Comparison of ENCODE assay signal across 24 mouse cellular contexts in the genomic region with DNA sequence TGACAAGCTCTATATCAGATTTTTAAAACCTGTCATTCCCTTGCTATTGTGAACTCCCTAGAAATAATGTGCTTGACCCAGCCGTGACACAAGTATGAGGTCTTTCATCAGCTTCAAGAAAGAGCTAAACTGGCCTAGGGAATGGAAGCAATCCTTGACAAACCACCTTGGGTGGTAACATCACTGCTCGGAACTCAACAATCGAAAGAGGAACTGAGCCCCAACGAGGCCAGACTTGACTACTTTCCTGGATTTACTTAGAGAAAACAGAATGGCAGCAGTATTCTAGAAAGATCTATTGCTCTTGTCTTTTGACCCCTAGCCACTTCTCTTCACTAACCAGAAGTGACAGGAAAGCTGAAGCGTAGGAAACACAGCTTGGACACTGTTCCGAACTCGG.
DNase-seq lines count a peak whose midpoint lies in the region; ATAC-seq and TF ChIP-seq lines count a peak whose summit lies in the region.
"Had no signal": no experiment of that assay in that cellular context is flagged by ENCODE, and none has a peak within 500 bp of the region (broad histone marks: within the 10 kb centered on the region; RNA-seq: fewer than 3 reads in every experiment).

No protein-coding gene starts in this region.

- dilution Hi-C loops in CH12.LX (cut with MboI; ENCODE audit: extremely low pct_ligation_motif_present, extremely low pct_unique_long_range_greater_than_20kb, low sequenced_read_pairs), result no loop called here

- H3K36me3 ChIP-seq in hindbrain, embryonic 10.5 days, result peaks cover 6% of the 10 kb centered on the region
- no peaks in the 10 kb centered on the region for H3K36me3 ChIP-seq in hindbrain, embryonic 14.5 days (replicated peaks; ENCODE audit: control insufficient read depth, insufficient read depth)
- no peaks in the 10 kb centered on the region for H3K36me3 ChIP-seq in CH12.LX (replicated peaks in 1 of 2; ENCODE audit: control insufficient read depth in 1 of 2, insufficient read depth in 1 of 2, low read length in 1 of 2)
- H3K36me3 ChIP-seq in limb, embryonic 10.5 days, result no peaks in the 10 kb centered on the region
- no peaks in the 10 kb centered on the region for H3K36me3 ChIP-seq in splenic B cell, adult 2 months (ENCODE audit: control insufficient read depth, insufficient read depth, low read length, poor library complexity, severe bottlenecking)
- no peaks in the 10 kb centered on the region for H3K36me3 ChIP-seq in kidney, embryonic 15.5 days
- H3K36me3 ChIP-seq: forebrain, embryonic 15.5 days; heart, embryonic 10.5 days; heart, embryonic 15.5 days; hindbrain, embryonic 12.5 days; limb, embryonic 12.5 days; liver, embryonic 15.5 days; neural tube, embryonic 12.5 days had no signal

- peak; percentile 91 for TF ChIP-seq EP300 in CH12.LX (IDR thresholded peaks at IDR 0.05; ENCODE audit: low read length)

- 91% methylated on average over 7 of the region's 7 CpGs for WGBS in hindbrain, embryonic 10.5 days
- 89% methylated on average over 7 of the region's 7 CpGs for WGBS in hindbrain, embryonic 14.5 days
- 84% methylated on average over 7 of the region's 7 CpGs for WGBS in limb, embryonic 10.5 days
- 67% methylated on average over 7 of the region's 7 CpGs for WGBS in kidney, embryonic 15.5 days

- peak overlapping the region; percentile 90; the same call in 1 of the 2 replicates for H3K27ac ChIP-seq in hindbrain, embryonic 10.5 days
- H3K27ac ChIP-seq in hindbrain, embryonic 14.5 days, result no peak overlapping the region
- H3K27ac ChIP-seq in CH12.LX (ENCODE audit: insufficient read depth, low read depth), result no peak overlapping the region
- H3K27ac ChIP-seq in limb, embryonic 10.5 days, result peak overlapping the region; percentile 93
- no peak overlapping the region for H3K27ac ChIP-seq in kidney, embryonic 15.5 days
- H3K27ac ChIP-seq: embryonic facial prominence, embryonic 15.5 days; forebrain, embryonic 15.5 days; heart, embryonic 15.5 days; hindbrain, embryonic 12.5 days; limb, embryonic 12.5 days; liver, embryonic 15.5 days; neural tube, embryonic 12.5 days had no signal

- H3K4me1 ChIP-seq in hindbrain, embryonic 10.5 days (replicated peaks), result peaks cover 34% of the 10 kb centered on the region
- 0 out of 2 replicates have a peak, but pooled peaks cover 7% of the 10 kb centered on the region for H3K4me1 ChIP-seq in hindbrain, embryonic 14.5 days (replicated peaks; ENCODE audit: control insufficient read depth, insufficient read depth, low read length)
- peaks cover 8 to 34% of the 10 kb centered on the region in 2 experiments for H3K4me1 ChIP-seq in CH12.LX (ENCODE audit: control insufficient read depth in 1 of 2, insufficient read depth in 2 of 2)
- H3K4me1 ChIP-seq in limb, embryonic 10.5 days, result peaks cover 24% of the 10 kb centered on the region
- H3K4me1 ChIP-seq in kidney, embryonic 15.5 days, result peaks cover 19% of the 10 kb centered on the region

- DNase-seq in hindbrain, embryonic 10.5 days (ENCODE audit: low spot score), result no peak
- no peak for DNase-seq in hindbrain, embryonic 14.5 days (ENCODE audit: low spot score)
- DNase-seq in CH12.LX (ENCODE audit: extremely low read depth), result peak; percentile 77
- no peak for DNase-seq in limb, embryonic 10.5 days (ENCODE audit: low spot score)
- DNase-seq in splenic B cell, adult 2 months (ENCODE audit: low read depth, low spot score), result peak; percentile 66
- DNase-seq: adrenal gland, postnatal 14 days; cerebellum, adult 11 months; cerebellum, adult 9-11 months; kidney, adult 9 months; kidney, postnatal 14 days; lung, embryonic 14.5 days; midbrain, embryonic 14.5 days had no signal

- TF ChIP-seq RAD21 in CH12.LX (IDR thresholded peaks at IDR 0.05; ENCODE audit: low read depth, low read length), result no peak

- ATAC-seq in hindbrain, embryonic 14.5 days (ENCODE audit: low FRiP score), result no peak
- ATAC-seq in kidney, embryonic 15.5 days (replicated peaks; ENCODE audit: low FRiP score), result no peak
- no peak for ATAC-seq in inflammation-experienced regulatory T-cells, adult 6 months
- ATAC-seq: forebrain, embryonic 15.5 days; intestine, postnatal 0 days; Patski had no signal

- in situ Hi-C loops in CH12.LX (cut with MboI; ENCODE audit: low pct_ligation_motif_present, low pct_unique_long_range_greater_than_20kb, low sequenced_read_pairs), result loop anchor here (25.0 kb wide), 1 partner anchor 100 kb away; no protein-coding TSS in a partner anchor

- H3K9me3 ChIP-seq in hindbrain, embryonic 10.5 days, result peaks cover 6% of the 10 kb centered on the region; the same call in 1 of the 2 replicates
- H3K9me3 ChIP-seq in hindbrain, embryonic 14.5 days (ENCODE audit: control insufficient read depth, low read length), result no peaks in the 10 kb centered on the region
- peaks cover 2% of the 10 kb centered on the region for H3K9me3 ChIP-seq in CH12.LX (replicated peaks; ENCODE audit: low read length)
- H3K9me3 ChIP-seq in limb, embryonic 10.5 days (replicated peaks), result no peaks in the 10 kb centered on the region
- no peaks in the 10 kb centered on the region for H3K9me3 ChIP-seq in kidney, embryonic 15.5 days (replicated peaks)
- H3K9me3 ChIP-seq: embryonic facial prominence, embryonic 15.5 days; forebrain, embryonic 15.5 days; heart, embryonic 10.5 days; heart, embryonic 15.5 days; hindbrain, embryonic 12.5 days; limb, embryonic 12.5 days; liver, embryonic 15.5 days; neural tube, embryonic 12.5 days had no signal

- H3K4me3 ChIP-seq in hindbrain, embryonic 10.5 days, result no peak overlapping the region
- H3K4me3 ChIP-seq in hindbrain, embryonic 14.5 days (replicated peaks; ENCODE audit: low read length), result no peak overlapping the region
- no peak overlapping the region for H3K4me3 ChIP-seq in CH12.LX (replicated peaks in 1 of 3; ENCODE audit: low read depth in 2 of 3, low read length in 2 of 3, poor library complexity in 1 of 3)
- H3K4me3 ChIP-seq in limb, embryonic 10.5 days, result no peak overlapping the region
- H3K4me3 ChIP-seq in kidney, embryonic 15.5 days (replicated peaks), result no peak overlapping the region
- H3K4me3 ChIP-seq: embryonic facial prominence, embryonic 15.5 days; forebrain, embryonic 15.5 days; heart, embryonic 10.5 days; heart, embryonic 15.5 days; hindbrain, embryonic 12.5 days; limb, embryonic 12.5 days; liver, embryonic 15.5 days; neural tube, embryonic 12.5 days had no signal

- no peak overlapping the region for H3K9ac ChIP-seq in hindbrain, embryonic 14.5 days
- no peak overlapping the region for H3K9ac ChIP-seq in CH12.LX (ENCODE audit: insufficient read depth, low read depth)
- H3K9ac ChIP-seq in kidney, embryonic 15.5 days, result no peak overlapping the region
- H3K9ac ChIP-seq: embryonic facial prominence, embryonic 15.5 days; forebrain, embryonic 15.5 days; heart, embryonic 15.5 days; hindbrain, embryonic 12.5 days; limb, embryonic 12.5 days; liver, embryonic 15.5 days; lung, embryonic 14.5 days; neural tube, embryonic 12.5 days had no signal

- no peak for TF ChIP-seq CTCF in CH12.LX (conservative IDR thresholded peaks at IDR 0.05 in 1 of 2, IDR thresholded peaks at IDR 0.05 in 1 of 2; ENCODE audit: low read depth in 2 of 2, low read length in 2 of 2)

- no peak overlapping the region for H3K4me2 ChIP-seq in hindbrain, embryonic 14.5 days (replicated peaks)
- peak overlapping the region; percentile 71; the same call in 1 of the 2 replicates for H3K4me2 ChIP-seq in CH12.LX (ENCODE audit: insufficient read depth, low read depth, poor library complexity, severe bottlenecking)
- no peak overlapping the region for H3K4me2 ChIP-seq in kidney, embryonic 15.5 days
- H3K4me2 ChIP-seq: embryonic facial prominence, embryonic 15.5 days; forebrain, embryonic 15.5 days; heart, embryonic 15.5 days; hindbrain, embryonic 12.5 days; limb, embryonic 12.5 days; liver, embryonic 15.5 days; lung, embryonic 14.5 days; neural tube, embryonic 12.5 days had no signal

- H3K27me3 ChIP-seq in hindbrain, embryonic 10.5 days (ENCODE audit: insufficient read depth, poor library complexity, severe bottlenecking), result no peaks in the 10 kb centered on the region
- no peaks in the 10 kb centered on the region for H3K27me3 ChIP-seq in hindbrain, embryonic 14.5 days (ENCODE audit: control insufficient read depth, insufficient read depth, low read length)
- no peaks in the 10 kb centered on the region for H3K27me3 ChIP-seq in CH12.LX (replicated peaks)
- no peaks in the 10 kb centered on the region for H3K27me3 ChIP-seq in limb, embryonic 10.5 days (ENCODE audit: low read depth, poor library complexity, severe bottlenecking)
- H3K27me3 ChIP-seq in splenic B cell, adult 2 months (ENCODE audit: control insufficient read depth, insufficient read depth, low read length, poor library complexity, severe bottlenecking), result no peaks in the 10 kb centered on the region
- H3K27me3 ChIP-seq in kidney, embryonic 15.5 days, result no peaks in the 10 kb centered on the region
- H3K27me3 ChIP-seq: embryonic facial prominence, embryonic 15.5 days; forebrain, embryonic 15.5 days; heart, embryonic 15.5 days; hindbrain, embryonic 12.5 days; limb, embryonic 12.5 days; liver, embryonic 15.5 days; neural tube, embryonic 12.5 days; Patski had no signal

- H3K79me2 ChIP-seq in CH12.LX (replicated peaks; ENCODE audit: control insufficient read depth, extremely low read depth, insufficient read depth, poor library complexity, severe bottlenecking), result no peaks in the 10 kb centered on the region

- no peak for TF ChIP-seq POLR2A in CH12.LX (IDR thresholded peaks at IDR 0.05; ENCODE audit: low read depth, low read length)

TF ChIP-seq in CH12.LX, 34 proteins besides CTCF, POLR2A, EP300 and RAD21 (continues in another document):
- TF ChIP-seq ELF1 (IDR thresholded peaks at IDR 0.05; ENCODE audit: low read depth, low read length) (peak; percentile 33; the same call in 1 of the 2 replicates), TBP (conservative IDR thresholded peaks at IDR 0.05; ENCODE audit: low read depth, low read length) (no peak), ZC3H11A (IDR thresholded peaks at IDR 0.05; ENCODE audit: low read depth, low read length) (no peak), NELFE (IDR thresholded peaks at IDR 0.05; ENCODE audit: low read depth, low read length) (no peak), MEF2A (IDR thresholded peaks at IDR 0.05; ENCODE audit: borderline replicate concordance, low read depth, low read length) (peak; percentile 58), ETS1 (conservative IDR thresholded peaks at IDR 0.05; ENCODE audit: low read depth, low read length) (peak; percentile 33; the same call in 1 of the 2 replicates), MAFK (IDR thresholded peaks at IDR 0.05; ENCODE audit: insufficient replicate concordance, low read length) (0 out of 2 replicates have a peak, but pooled peaks have one; percentile 2), JUND (conservative IDR thresholded peaks at IDR 0.05; ENCODE audit: low read depth, low read length) (peak; percentile 49; the same call in 1 of the 2 replicates), SIN3A (IDR thresholded peaks at IDR 0.05; ENCODE audit: low read length) (peak; percentile 28; the same call in 1 of the 2 replicates), HCFC1 (IDR thresholded peaks at IDR 0.05; ENCODE audit: low read depth, low read length) (no peak; the same call in 1 of the 2 replicates), MYC (IDR thresholded peaks at IDR 0.05; ENCODE audit: low read depth, low read length) (0 out of 2 replicates have a peak, but pooled peaks have one; percentile 22), ZNF384 (IDR thresholded peaks at IDR 0.05; ENCODE audit: low read depth, low read length) (no peak)

Comparison
In these comparisons a context has a peak if more than half of its experiments do, and no peak if none do; other contexts are left out.
1. H3K27ac ChIP-seq: peak in hindbrain, embryonic 10.5 days (single experiment) and limb, embryonic 10.5 days (single experiment); none in hindbrain, embryonic 14.5 days (single experiment), CH12.LX (single experiment) and kidney, embryonic 15.5 days (single experiment).
2. DNase-seq: peak in CH12.LX (single experiment) and splenic B cell, adult 2 months (single experiment); none in hindbrain, embryonic 10.5 days (single experiment), hindbrain, embryonic 14.5 days (single experiment) and limb, embryonic 10.5 days (single experiment).